Mouse (Mus musculus): ENCODE measurements around the gene Rhbdf1. TPM values are rescaled to one million over a fixed set of nuclear protein-coding genes. Genes with fewer than 3 reads are reported as not detected.

Gene Rhbdf1
- total and polyA plus RNA-seq, 3 experiments = 24.7 to 37.6 (median 34.2) TPM

GRCm38 (mm10) chr11:32256146-32256545, 34.0 kb upstream of the Rhbdf1 start:
- dilution Hi-C loops (cut with MboI; ENCODE audit: extremely low pct_ligation_motif_present, extremely low pct_unique_long_range_greater_than_20kb, low sequenced_read_pairs) (no loop called here), in situ Hi-C loops (cut with MboI; ENCODE audit: low pct_ligation_motif_present, low pct_unique_long_range_greater_than_20kb, low sequenced_read_pairs) (no loop called here)
- TF ChIP-seq CHD1 (IDR thresholded peaks at IDR 0.05; ENCODE audit: low read depth, low read length) (no peak), CHD2 (IDR thresholded peaks at IDR 0.05; ENCODE audit: low read length) (no peak), E2F4 (IDR thresholded peaks at IDR 0.05; ENCODE audit: insufficient replicate concordance, low read depth, low read length) (no peak), RAD21 (IDR thresholded peaks at IDR 0.05; ENCODE audit: low read depth, low read length) (no peak), ZC3H11A (IDR thresholded peaks at IDR 0.05; ENCODE audit: low read depth, low read length) (no peak), USF2 (conservative IDR thresholded peaks at IDR 0.05; ENCODE audit: low read depth, low read length) (no peak)
- H3K4me3 ChIP-seq (replicated peaks in 1 of 3; ENCODE audit: low read depth in 2 of 3, low read length in 2 of 3, poor library complexity in 1 of 3) = no peak overlapping the region
- no peak overlapping the region for H3K9ac ChIP-seq (ENCODE audit: insufficient read depth, low read depth)
- H3K4me1 ChIP-seq (ENCODE audit: control insufficient read depth in 1 of 2, insufficient read depth in 2 of 2) = peaks cover 0 to 12% of the 10 kb centered on the region in 2 experiments; a peak in 1 of 4 replicates
- DNase-seq (ENCODE audit: extremely low read depth) = no peak
- H3K36me3 ChIP-seq (replicated peaks in 1 of 2; ENCODE audit: control insufficient read depth in 1 of 2, insufficient read depth in 1 of 2, low read length in 1 of 2) = peaks cover 57 to 91% of the 10 kb centered on the region in 2 experiments
- no peak overlapping the region for H3K4me2 ChIP-seq (ENCODE audit: insufficient read depth, low read depth, poor library complexity, severe bottlenecking)
- no peaks in the 10 kb centered on the region for H3K9me3 ChIP-seq (replicated peaks; ENCODE audit: low read length)
- H3K27ac ChIP-seq (ENCODE audit: insufficient read depth, low read depth) = no peak overlapping the region
- no peaks in the 10 kb centered on the region for H3K79me2 ChIP-seq (replicated peaks; ENCODE audit: control insufficient read depth, extremely low read depth, insufficient read depth, poor library complexity, severe bottlenecking)
- H3K27me3 ChIP-seq (replicated peaks) = no peaks in the 10 kb centered on the region

- no peaks in the 10 kb centered on the region for H3K27me3 ChIP-seq (replicated peaks)
- in situ Hi-C loops (cut with MboI; ENCODE audit: low pct_ligation_motif_present, low pct_unique_long_range_greater_than_20kb, low sequenced_read_pairs) = loop anchor here (5.0 kb wide), 2 partner anchors 34 to 64 kb away; partner anchors contain the start of gene Hbq1b
- H3K27ac ChIP-seq (ENCODE audit: insufficient read depth, low read depth) = no peak overlapping the region
- H3K79me2 ChIP-seq (replicated peaks; ENCODE audit: control insufficient read depth, extremely low read depth, insufficient read depth, poor library complexity, severe bottlenecking) = no peaks in the 10 kb centered on the region
- DNase-seq (ENCODE audit: extremely low read depth) = no peak
- no peak overlapping the region for H3K4me2 ChIP-seq (ENCODE audit: insufficient read depth, low read depth, poor library complexity, severe bottlenecking)
- dilution Hi-C loops (cut with MboI; ENCODE audit: extremely low pct_ligation_motif_present, extremely low pct_unique_long_range_greater_than_20kb, low sequenced_read_pairs) = no loop called here
- peaks cover 61 to 94% of the 10 kb centered on the region in 2 experiments for H3K36me3 ChIP-seq (replicated peaks in 1 of 2; ENCODE audit: control insufficient read depth in 1 of 2, insufficient read depth in 1 of 2, low read length in 1 of 2)
- no peak overlapping the region for H3K4me3 ChIP-seq (replicated peaks in 1 of 3; ENCODE audit: low read depth in 2 of 3, low read length in 2 of 3, poor library complexity in 1 of 3)
- TF ChIP-seq MAX (IDR thresholded peaks at IDR 0.05; ENCODE audit: low read length) (no peak), NRF1 (IDR thresholded peaks at IDR 0.05; ENCODE audit: low read depth, low read length) (no peak), JUND (conservative IDR thresholded peaks at IDR 0.05; ENCODE audit: low read depth, low read length) (no peak), RAD21 (IDR thresholded peaks at IDR 0.05; ENCODE audit: low read depth, low read length) (no peak), RCOR1 (conservative IDR thresholded peaks at IDR 0.05; ENCODE audit: low read depth, low read length) (no peak), SMC3 (IDR thresholded peaks at IDR 0.05; ENCODE audit: low read depth, low read length) (no peak), NELFE (IDR thresholded peaks at IDR 0.05; ENCODE audit: low read depth, low read length) (no peak), CTCF (conservative IDR thresholded peaks at IDR 0.05 in 1 of 2, IDR thresholded peaks at IDR 0.05 in 1 of 2; ENCODE audit: low read depth in 2 of 2, low read length in 2 of 2) (no peak), POLR2A (IDR thresholded peaks at IDR 0.05; ENCODE audit: low read depth, low read length) (no peak), UBTF (IDR thresholded peaks at IDR 0.05; ENCODE audit: low read depth, low read length) (no peak), TBP (conservative IDR thresholded peaks at IDR 0.05; ENCODE audit: low read depth, low read length) (no peak), MXI1 (IDR thresholded peaks at IDR 0.05; ENCODE audit: low read depth, low read length) (no peak), HCFC1 (IDR thresholded peaks at IDR 0.05; ENCODE audit: low read depth, low read length) (no peak), ZMIZ1 (IDR thresholded peaks at IDR 0.05; ENCODE audit: low read depth, low read length) (no peak), ZKSCAN1 (IDR thresholded peaks at IDR 0.05; ENCODE audit: borderline replicate concordance, low read depth, low read length) (no peak)
- no peak overlapping the region for H3K9ac ChIP-seq (ENCODE audit: insufficient read depth, low read depth)
- no peaks in the 10 kb centered on the region for H3K9me3 ChIP-seq (replicated peaks; ENCODE audit: low read length)
- H3K4me1 ChIP-seq (ENCODE audit: control insufficient read depth in 1 of 2, insufficient read depth in 2 of 2) = peaks cover 0 to 12% of the 10 kb centered on the region in 2 experiments; a peak in 1 of 4 replicates
These were observed 31.0 kb upstream of the Rhbdf1 start for GRCm38 (mm10) chr11:32253121-32253520.

Data from CH12.LX (cell line).